Mouse (Mus musculus): Measurements from ENCODE around the gene Cytl1. TPM values are rescaled to one million over a fixed set of nuclear protein-coding genes. Genes with fewer than 3 reads are reported as not detected.

The Cytl1 gene
- total RNA-seq (2021), result 1 to 10 TPM; 1.2 to 1.3 TPM

- intact Hi-C loops (cut with DNase I), result no loop called here
- DNase-seq (ENCODE audit: low spot score in 2 of 2), result no peak
Measured at GRCm38 (mm10) chr5:37735224-37735623, at the start of gene Cytl1. Gene Cytl1 (plus strand): TSS chr5:37735519.

GRCm38 (mm10) chr5:37692759-37693158 is 42.6 kb upstream of the Cytl1 start:
- intact Hi-C loops (cut with DNase I), result no loop called here
- DNase-seq (ENCODE audit: low spot score in 2 of 2), result no peak

- intact Hi-C loops (cut with DNase I), result no loop called here
- DNase-seq (ENCODE audit: low spot score in 2 of 2), result no peak
Measured at GRCm38 (mm10) chr5:37695773-37696172, 39.5 kb upstream of the Cytl1 start.

- intact Hi-C loops (cut with DNase I), result no loop called here
- DNase-seq (ENCODE audit: low spot score in 2 of 2), result peak; percentile 45 to 77
Measured at GRCm38 (mm10) chr5:37697286-37697685, 38.0 kb upstream of the Cytl1 start.

GRCm38 (mm10) chr5:37699757-37700156 is 35.6 kb upstream of the Cytl1 start:
- intact Hi-C loops (cut with DNase I), result no loop called here
- peak; percentile 13 to 35 for DNase-seq (ENCODE audit: low spot score in 2 of 2)

GRCm38 (mm10) chr5:37704962-37705361 is 30.4 kb upstream of the Cytl1 start:
- no peak for DNase-seq (ENCODE audit: low spot score in 2 of 2)
- intact Hi-C loops (cut with DNase I), result no loop called here

- intact Hi-C loops (cut with DNase I), result no loop called here
- no peak for DNase-seq (ENCODE audit: low spot score in 2 of 2)
Measured at GRCm38 (mm10) chr5:37708124-37708523, 27.2 kb upstream of the Cytl1 start.

- intact Hi-C loops (cut with DNase I), result no loop called here
- DNase-seq (ENCODE audit: low spot score in 2 of 2), result no peak
Measured at GRCm38 (mm10) chr5:37709257-37709904, 25.9 kb upstream of the Cytl1 start.

- peak; percentile 18 to 36 for DNase-seq (ENCODE audit: low spot score in 2 of 2)
- intact Hi-C loops (cut with DNase I), result loop anchor here (1.0 to 5.0 kb wide), 2 partner anchors 279 to 418 kb away; no protein-coding TSS in a partner anchor
Measured at GRCm38 (mm10) chr5:37716505-37717372, 18.6 kb upstream of the Cytl1 start, which contains the start of gene Stk32b. Gene Stk32b (minus strand): TSS chr5:37717171.

- peak; percentile 55 to 68 for DNase-seq (ENCODE audit: low spot score in 2 of 2)
- intact Hi-C loops (cut with DNase I), result loop anchor here (1.0 to 5.0 kb wide), 2 partner anchors 280 to 419 kb away; no protein-coding TSS in a partner anchor
Measured at GRCm38 (mm10) chr5:37717384-37717963, 17.8 kb upstream of the Cytl1 start.

- DNase-seq (ENCODE audit: low spot score in 2 of 2), result peak in 1 of 2 experiments; percentile 32
- intact Hi-C loops (cut with DNase I), result no loop called here
Measured at GRCm38 (mm10) chr5:37720670-37721069, 14.6 kb upstream of the Cytl1 start.

- intact Hi-C loops (cut with DNase I), result no loop called here
- DNase-seq (ENCODE audit: low spot score in 2 of 2), result no peak
Measured at GRCm38 (mm10) chr5:37725220-37725886, 10.0 kb upstream of the Cytl1 start.

- DNase-seq (ENCODE audit: low spot score in 2 of 2), result no peak
- intact Hi-C loops (cut with DNase I), result no loop called here
Measured at GRCm38 (mm10) chr5:37730781-37731180, 4.5 kb upstream of the Cytl1 start.

GRCm38 (mm10) chr5:37736213-37736612 is 894 bp downstream of the Cytl1 start:
- DNase-seq (ENCODE audit: low spot score in 2 of 2), result no peak
- intact Hi-C loops (cut with DNase I), result no loop called here

- DNase-seq (ENCODE audit: low spot score in 2 of 2), result no peak
- intact Hi-C loops (cut with DNase I), result no loop called here
Measured at GRCm38 (mm10) chr5:37743889-37744707, 8.8 kb downstream of the Cytl1 start.

GRCm38 (mm10) chr5:37752027-37752967 is 17.0 kb downstream of the Cytl1 start:
- DNase-seq (ENCODE audit: low spot score in 2 of 2), result peak; percentile 79 to 84
- intact Hi-C loops (cut with DNase I), result loop anchor here (1.0 kb wide), 1 partner anchor 452 kb away; no protein-coding TSS in a partner anchor

- DNase-seq (ENCODE audit: low spot score in 2 of 2), result no peak
- intact Hi-C loops (cut with DNase I), result no loop called here
Measured at GRCm38 (mm10) chr5:37753366-37753765, 18.0 kb downstream of the Cytl1 start.

- intact Hi-C loops (cut with DNase I), result no loop called here
- no peak for DNase-seq (ENCODE audit: low spot score in 2 of 2)
Measured at GRCm38 (mm10) chr5:37762046-37762445, 26.7 kb downstream of the Cytl1 start.
